Mouse (Mus musculus) hindbrain, embryonic 15.5 days (tissue): ENCODE data around the gene Aamdc. TPM values are rescaled to one million over a fixed set of nuclear protein-coding genes. Genes with fewer than 3 reads are reported as not detected.

Experiments used
- ATAC-seq: fragments of 200-750 bp; cut with Nextera tagmentation; 2 replicates; pipeline ENCODE4 v1.8.0; 2017; ENCODE audit warnings: low read depth, moderate number of reproducible peaks, moderate TSS enrichment; ENCODE audit not compliant: low FRiP score
- H3K27ac ChIP-seq: fragments of 300-500 bp; sonication (generic); replicated peaks from 2 replicates; pipeline ENCODE4 v1.5.1; 2015; ENCODE audit warnings: mild to moderate bottlenecking, inconsistent platforms
- H3K27me3 ChIP-seq: fragments of 300-500 bp; sonication (generic); 2 replicates; pipeline ENCODE4 v1.6.1; 2015; ENCODE audit warnings: control low read depth, inconsistent platforms
- H3K36me3 ChIP-seq: fragments of 300-500 bp; sonication (generic); 2 replicates; pipeline ENCODE4 v1.6.1; 2015; ENCODE audit warnings: control low read depth, inconsistent platforms
- H3K4me1 ChIP-seq: fragments of 300-500 bp; sonication (generic); replicated peaks from 2 replicates; pipeline ENCODE4 v1.6.1; 2015; ENCODE audit warnings: control low read depth, inconsistent platforms
- H3K4me2 ChIP-seq: fragments of 300-500 bp; sonication (generic); 2 replicates; pipeline ENCODE4 v1.6.1; 2015; ENCODE audit warnings: moderate library complexity, mild to moderate bottlenecking, inconsistent platforms
- H3K4me3 ChIP-seq: fragments of 300-500 bp; sonication (generic); 2 replicates; pipeline ENCODE4 v1.5.1; 2015; ENCODE audit warnings: mild to moderate bottlenecking, inconsistent platforms
- H3K9ac ChIP-seq: fragments of 300-500 bp; sonication (generic); 2 replicates; pipeline ENCODE4 v1.6.1; 2015; ENCODE audit warnings: inconsistent platforms
- H3K9me3 ChIP-seq: fragments of 300-500 bp; sonication (generic); 2 replicates; pipeline ENCODE4 v1.6.1; 2016; ENCODE audit warnings: control low read depth, inconsistent platforms
- WGBS: fragments of 180-500 bp; shearing (Covaris S2); methylation state at CpG from one replicate; pipeline ENCODE4 v1.1.7; 2015; 5-methylcytosine and 5-hydroxymethylcytosine counted together
- polyA plus RNA-seq: library from polyadenylated mRNA; unstranded; fragments of >200 nt; fragmentation: Nextera tagmentation; extraction: Ambion mirVana; gene quantifications from 2 replicates; pipeline ENCODE4 v1.2.1, GENCODE M21; 2015

The Aamdc gene
- polyA plus RNA-seq, 1 experiment from 2014 or later: 53.0 TPM

GRCm38 (mm10) chr7:97578361-97579066 is 783 bp downstream of the Aamdc start:
- peak overlapping the region; percentile 100 for H3K4me3 ChIP-seq
- no peaks in the 10 kb centered on the region for H3K27me3 ChIP-seq
- WGBS: 32% methylated on average over 8 of the region's 8 CpGs

GRCm38 (mm10) chr7:97570389-97570788 is 8.9 kb downstream of the Aamdc start:
- 94% methylated on average over 1 of the region's 1 CpGs for WGBS

More at GRCm38 (mm10) chr7:97578361-97579066, 783 bp downstream of the Aamdc start:
- peak overlapping the region; percentile 100 for H3K9ac ChIP-seq
- H3K9me3 ChIP-seq: no peaks in the 10 kb centered on the region
- H3K4me2 ChIP-seq: peak overlapping the region; percentile 83
- peak overlapping the region; percentile 99 for H3K27ac ChIP-seq
- peak; percentile 1; the same call in 1 of the 2 replicates for ATAC-seq
- peaks cover 16% of the 10 kb centered on the region for H3K4me1 ChIP-seq
- H3K36me3 ChIP-seq: no peaks in the 10 kb centered on the region

GRCm38 (mm10) chr7:97569372-97569771 is 9.9 kb downstream of the Aamdc start:
- no peak for ATAC-seq
- no peak overlapping the region for H3K9ac ChIP-seq
- 87% methylated on average over 4 of the region's 4 CpGs for WGBS
- no peaks in the 10 kb centered on the region for H3K27me3 ChIP-seq
- no peak overlapping the region for H3K27ac ChIP-seq
- H3K36me3 ChIP-seq: no peaks in the 10 kb centered on the region
- H3K4me3 ChIP-seq: no peak overlapping the region
- no peak overlapping the region for H3K4me2 ChIP-seq
- no peaks in the 10 kb centered on the region for H3K9me3 ChIP-seq
- no peaks in the 10 kb centered on the region for H3K4me1 ChIP-seq

More at GRCm38 (mm10) chr7:97570389-97570788, 8.9 kb downstream of the Aamdc start:
- ATAC-seq: no peak
- Histone ChIP-seq H3K4me3 (no peak overlapping the region), H3K9me3 (no peaks in the 10 kb centered on the region), H3K27ac (no peak overlapping the region), H3K4me2 (no peak overlapping the region), H3K4me1 (no peaks in the 10 kb centered on the region), H3K36me3 (no peaks in the 10 kb centered on the region), H3K27me3 (no peaks in the 10 kb centered on the region), H3K9ac (no peak overlapping the region)

- no peak overlapping the region for H3K9ac ChIP-seq
- H3K36me3 ChIP-seq: no peaks in the 10 kb centered on the region
- no peaks in the 10 kb centered on the region for H3K4me1 ChIP-seq
- H3K27ac ChIP-seq: no peak overlapping the region
- H3K27me3 ChIP-seq: no peaks in the 10 kb centered on the region
- H3K9me3 ChIP-seq: no peaks in the 10 kb centered on the region
- H3K4me2 ChIP-seq: no peak overlapping the region
- H3K4me3 ChIP-seq: no peak overlapping the region
- no peak for ATAC-seq
- WGBS: 98% methylated on average over 2 of the region's 2 CpGs
Measured at GRCm38 (mm10) chr7:97563576-97563975, 15.7 kb downstream of the Aamdc start.

- no peaks in the 10 kb centered on the region for H3K9me3 ChIP-seq
- no peak overlapping the region for H3K9ac ChIP-seq
- no peak overlapping the region for H3K4me2 ChIP-seq
- no peaks in the 10 kb centered on the region for H3K27me3 ChIP-seq
- WGBS: 89% methylated on average over 9 of the region's 9 CpGs
- H3K4me3 ChIP-seq: no peak overlapping the region
- H3K27ac ChIP-seq: no peak overlapping the region
- 0 out of 2 replicates have a peak, but pooled peaks cover 4% of the 10 kb centered on the region for H3K36me3 ChIP-seq
- no peak for ATAC-seq
- no peaks in the 10 kb centered on the region for H3K4me1 ChIP-seq
Measured at GRCm38 (mm10) chr7:97550673-97551072, 28.6 kb downstream of the Aamdc start.

- Histone ChIP-seq H3K9me3 (no peaks in the 10 kb centered on the region), H3K36me3 (0 out of 2 replicates have a peak, but pooled peaks cover 4% of the 10 kb centered on the region), H3K27ac (no peak overlapping the region), H3K27me3 (no peaks in the 10 kb centered on the region), H3K9ac (no peak overlapping the region), H3K4me1 (no peaks in the 10 kb centered on the region), H3K4me3 (no peak overlapping the region), H3K4me2 (no peak overlapping the region)
- 94% methylated on average over 10 of the region's 10 CpGs for WGBS
- ATAC-seq: no peak
Measured at GRCm38 (mm10) chr7:97549301-97549700, 30.0 kb downstream of the Aamdc start.

GRCm38 (mm10) chr7:97546462-97546861 is 32.8 kb downstream of the Aamdc start:
- Histone ChIP-seq H3K9me3 (no peaks in the 10 kb centered on the region), H3K27ac (no peak overlapping the region), H3K36me3 (peaks cover 25% of the 10 kb centered on the region), H3K27me3 (no peaks in the 10 kb centered on the region), H3K4me2 (no peak overlapping the region), H3K4me1 (no peaks in the 10 kb centered on the region), H3K9ac (no peak overlapping the region), H3K4me3 (no peak overlapping the region)
- 92% methylated on average over 2 of the region's 2 CpGs for WGBS
- no peak for ATAC-seq

GRCm38 (mm10) chr7:97536571-97536970 is 42.7 kb downstream of the Aamdc start:
- no peak overlapping the region for H3K9ac ChIP-seq
- peaks cover 53% of the 10 kb centered on the region for H3K36me3 ChIP-seq
- no peak for ATAC-seq
- no peak overlapping the region for H3K4me2 ChIP-seq
- H3K4me3 ChIP-seq: no peak overlapping the region
- WGBS: 93% methylated on average over 5 of the region's 5 CpGs
- H3K27me3 ChIP-seq: no peaks in the 10 kb centered on the region
- H3K27ac ChIP-seq: no peak overlapping the region
- H3K9me3 ChIP-seq: no peaks in the 10 kb centered on the region
- H3K4me1 ChIP-seq: no peaks in the 10 kb centered on the region

- H3K4me1 ChIP-seq: no peaks in the 10 kb centered on the region
- WGBS: 80% methylated on average over 5 of the region's 5 CpGs
- H3K9me3 ChIP-seq: no peaks in the 10 kb centered on the region
- H3K27me3 ChIP-seq: no peaks in the 10 kb centered on the region
- no peak overlapping the region for H3K4me3 ChIP-seq
- no peak overlapping the region for H3K4me2 ChIP-seq
- no peak overlapping the region for H3K9ac ChIP-seq
- ATAC-seq: no peak
- H3K36me3 ChIP-seq: peaks cover 53% of the 10 kb centered on the region
- H3K27ac ChIP-seq: no peak overlapping the region
Measured at GRCm38 (mm10) chr7:97535531-97535930, 43.8 kb downstream of the Aamdc start.

- H3K4me2 ChIP-seq: no peak overlapping the region
- 71% methylated on average over 2 of the region's 2 CpGs for whole genome bisulfite sequencing
- H3K4me3 ChIP-seq: no peak overlapping the region
- H3K9ac ChIP-seq: no peak overlapping the region
- H3K27ac ChIP-seq: no peak overlapping the region
- H3K27me3 ChIP-seq: no peaks in the 10 kb centered on the region
- no peak for ATAC-seq
- no peaks in the 10 kb centered on the region for H3K4me1 ChIP-seq
- H3K36me3 ChIP-seq: peaks cover 45% of the 10 kb centered on the region
- no peaks in the 10 kb centered on the region for H3K9me3 ChIP-seq
Measured at GRCm38 (mm10) chr7:97519935-97520334, 59.4 kb downstream of the Aamdc start.

- Histone ChIP-seq H3K27ac (no peak overlapping the region), H3K9me3 (no peaks in the 10 kb centered on the region), H3K4me3 (no peak overlapping the region), H3K9ac (no peak overlapping the region), H3K4me2 (no peak overlapping the region), H3K27me3 (no peaks in the 10 kb centered on the region), H3K4me1 (no peaks in the 10 kb centered on the region), H3K36me3 (peaks cover 62% of the 10 kb centered on the region)
- 61% methylated on average over 1 of the region's 1 CpGs for WGBS
- ATAC-seq: no peak
Measured at GRCm38 (mm10) chr7:97514786-97515185, 64.5 kb downstream of the Aamdc start.

- Histone ChIP-seq H3K9ac (no peak overlapping the region), H3K36me3 (peaks cover 26% of the 10 kb centered on the region), H3K4me3 (no peak overlapping the region), H3K4me1 (no peaks in the 10 kb centered on the region), H3K4me2 (no peak overlapping the region), H3K9me3 (no peaks in the 10 kb centered on the region), H3K27me3 (no peaks in the 10 kb centered on the region), H3K27ac (no peak overlapping the region)
- 70% methylated on average over 5 of the region's 5 CpGs for WGBS
- ATAC-seq: peak; percentile 51; the same call in 1 of the 2 replicates
Measured at GRCm38 (mm10) chr7:97500555-97501209, 78.6 kb downstream of the Aamdc start.
